Mouse (Mus musculus) brain, embryonic 14.5 days (tissue): Measurements from ENCODE around the gene Cd300c2. TPM values are rescaled to one million over a fixed set of nuclear protein-coding genes. Genes with fewer than 3 reads are reported as not detected.

Source experiments
- DNase-seq: peaks from one replicate; pipeline ENCODE4 v3.0.0-alpha.2; 2011; ENCODE audit warnings: low read depth
- CTCF ChIP-seq: fragments of 200-500 bp; IDR thresholded peaks from 2 replicates; pipeline ENCODE4 v1.5.1; 2012; ENCODE audit warnings: inconsistent platforms, mild to moderate bottlenecking, moderate library complexity, borderline replicate concordance; ENCODE audit not compliant: insufficient read depth, insufficient read length; ENCODE audit errors: extremely low read depth
- POLR2A ChIP-seq: fragments of 200-500 bp; IDR thresholded peaks from 2 replicates; pipeline ENCODE4 v1.6.1; 2012; ENCODE audit warnings: mild to moderate bottlenecking, inconsistent platforms, borderline replicate concordance; ENCODE audit not compliant: poor library complexity, insufficient read depth, insufficient read length, severe bottlenecking; ENCODE audit errors: extremely low read depth
- polyA plus RNA-seq: library from polyadenylated mRNA; depleted of rRNA; stranded (reverse); fragments of >200 nt; gene quantifications from 2 replicates; pipeline ENCODE4 v1.2.3, GENCODE M21; 2012; rRNA removed

Gene Cd300c2
- polyA plus RNA-seq, 1 experiment = 1.5 TPM

- TF ChIP-seq CTCF (no peak), POLR2A (no peak)
- no peak for DNase-seq
Measured at GRCm38 (mm10) chr11:114960369-114960768, 41.3 kb downstream of the Cd300c2 start.

Other genes starting within 250 kb of the Cd300c2 start
- gene Kif19a, start 236.5 kb downstream of the Cd300c2 start, polyA plus RNA-seq = 0.76 and 0.97 TPM in 2 replicates
- gene Btbd17, start 205.9 kb downstream of the Cd300c2 start, polyA plus RNA-seq = 36.2 and 50.6 TPM in 2 replicates
- 0.07 and 0.08 TPM in 2 replicates for gene Gpr142, start 203.0 kb downstream of the Cd300c2 start, polyA plus RNA-seq
- gene Gprc5c, start 150.7 kb downstream of the Cd300c2 start, polyA plus RNA-seq = 4.1 and 7.4 TPM in 2 replicates
- 0.53 and 0.60 TPM in 2 replicates for gene Cd300a, start 111.8 kb downstream of the Cd300c2 start, polyA plus RNA-seq
- 0.04 and 0.07 TPM in 2 replicates for gene Cd300lb, start 67.5 kb downstream of the Cd300c2 start, polyA plus RNA-seq
- 0.15 TPM in 1 of 2 replicates, not detected in the other for gene Cd300c, start 32.7 kb downstream of the Cd300c2 start, polyA plus RNA-seq
- 0.06 and 0.11 TPM in 2 replicates for gene Cd300ld, start 12.0 kb downstream of the Cd300c2 start, polyA plus RNA-seq
- not detected in 2 replicates for gene Cd300ld2, start 14.3 kb upstream of the Cd300c2 start, polyA plus RNA-seq
- 0.16 and 0.21 TPM in 2 replicates for gene Cd300ld4, start 25.1 kb upstream of the Cd300c2 start, polyA plus RNA-seq
- 0.21 and 0.23 TPM in 2 replicates for gene Cd300ld5, start 35.9 kb upstream of the Cd300c2 start, polyA plus RNA-seq
- gene Cd300ld3, start 46.5 kb upstream of the Cd300c2 start, polyA plus RNA-seq = 0.10 TPM in 1 of 2 replicates, not detected in the other
- gene Cd300e, start 60.3 kb upstream of the Cd300c2 start, polyA plus RNA-seq = not detected in 2 replicates
- 0.83 and 0.89 TPM in 2 replicates for gene Rab37, start 89.6 kb upstream of the Cd300c2 start, polyA plus RNA-seq
- gene Cd300lf, start 132.1 kb upstream of the Cd300c2 start, polyA plus RNA-seq = 0.10 and 0.15 TPM in 2 replicates
- 31.6 and 40.5 TPM in 2 replicates for gene Slc9a3r1, start 161.5 kb upstream of the Cd300c2 start, polyA plus RNA-seq
- gene Tmem104, start 185.6 kb upstream of the Cd300c2 start, polyA plus RNA-seq = 7.1 and 10.7 TPM in 2 replicates
- 16.0 and 16.9 TPM in 2 replicates for gene Nat9, start 186.0 kb upstream of the Cd300c2 start, polyA plus RNA-seq